In genomic region chr5:140387236-140387635, GRCm38 (mm10) we compare ENCODE assay signal across 18 mouse cellular contexts. TPM values are rescaled to one million over a fixed set of nuclear protein-coding genes. Genes with fewer than 3 reads are reported as not detected.
A peak's percentile ranks its signal among the peaks of the same experiment; 100 is the strongest.
DNase-seq lines count a peak whose midpoint lies in the region; ATAC-seq lines count a peak whose summit lies in the region.
"Had no signal": no experiment of that assay in that cellular context is flagged by ENCODE, and none has a peak within 500 bp of the region (broad histone marks: within the 10 kb centered on the region; RNA-seq: fewer than 3 reads in every experiment).

No protein-coding gene starts in this region.

- peak overlapping the region; percentile 67; the same call in 1 of the 2 replicates for H3K4me3 ChIP-seq in forebrain, embryonic 10.5 days
- no peak overlapping the region for H3K4me3 ChIP-seq in forebrain, embryonic 14.5 days (ENCODE audit: low read depth, low read length)
- H3K4me3 ChIP-seq: intestine, embryonic 15.5 days had no signal

- H3K27me3 ChIP-seq in forebrain, embryonic 10.5 days (ENCODE audit: poor library complexity, severe bottlenecking), result peaks cover 13% of the 10 kb centered on the region
- H3K27me3 ChIP-seq in forebrain, embryonic 14.5 days (replicated peaks; ENCODE audit: control insufficient read depth, insufficient read depth, low read length), result no peaks in the 10 kb centered on the region
- H3K27me3 ChIP-seq: intestine, embryonic 15.5 days had no signal

- 90% methylated on average over 7 of the region's 7 CpGs for WGBS in forebrain, embryonic 10.5 days
- WGBS in forebrain, embryonic 14.5 days, result 83% methylated on average over 7 of the region's 7 CpGs

- no peak overlapping the region for H3K4me2 ChIP-seq in forebrain, embryonic 14.5 days (ENCODE audit: low read length)

- H3K4me1 ChIP-seq in forebrain, embryonic 10.5 days, result peaks cover 54% of the 10 kb centered on the region
- peaks cover 10% of the 10 kb centered on the region for H3K4me1 ChIP-seq in forebrain, embryonic 14.5 days (ENCODE audit: control insufficient read depth, insufficient read depth, low read length)

- 0 out of 2 replicates have a peak, but pooled peaks cover 4% of the 10 kb centered on the region for H3K36me3 ChIP-seq in forebrain, embryonic 10.5 days (replicated peaks)
- H3K36me3 ChIP-seq in forebrain, embryonic 14.5 days (ENCODE audit: control insufficient read depth, insufficient read depth, low read length), result no peaks in the 10 kb centered on the region
- H3K36me3 ChIP-seq: intestine, embryonic 15.5 days; liver, embryonic 15.5 days had no signal

- no peak for DNase-seq in forebrain, embryonic 10.5 days (ENCODE audit: extremely low spot score, low spot score)
- no peak for DNase-seq in forebrain, embryonic 14.5 days (ENCODE audit: low spot score)
- peak; percentile 55 for DNase-seq in kidney, adult 9 months
- no peak for DNase-seq in kidney, postnatal 4 days
- peak; percentile 26 to 44 for DNase-seq in spleen, postnatal 36 days (ENCODE audit: low spot score in 2 of 2)
- no peak for DNase-seq in spleen, adult 12 weeks (ENCODE audit: low spot score)
- no peak for DNase-seq in layer of hippocampus, postnatal 10 days (ENCODE audit: low spot score in 2 of 2)
- DNase-seq: adrenal gland, postnatal 25 days; cerebellum, adult 11 months; heart, adult 18-20 months; heart, postnatal 36 days had no signal

- no peak for ATAC-seq in forebrain, embryonic 14.5 days
- ATAC-seq in CD4-positive, CD25-positive, alpha-beta regulatory T cell, adult 4 months, result no peak
- ATAC-seq: intestine, embryonic 15.5 days had no signal

- H3K27ac ChIP-seq in forebrain, embryonic 10.5 days, result no peak overlapping the region
- no peak overlapping the region for H3K27ac ChIP-seq in forebrain, embryonic 14.5 days (ENCODE audit: low read depth, low read length)
- H3K27ac ChIP-seq: intestine, embryonic 15.5 days; liver, embryonic 15.5 days had no signal

- no peak overlapping the region for H3K9ac ChIP-seq in forebrain, embryonic 14.5 days (ENCODE audit: low read length)
- H3K9ac ChIP-seq: intestine, embryonic 15.5 days; liver, embryonic 15.5 days had no signal

- H3K9me3 ChIP-seq in forebrain, embryonic 10.5 days, result no peaks in the 10 kb centered on the region
- H3K9me3 ChIP-seq in forebrain, embryonic 14.5 days (replicated peaks; ENCODE audit: control insufficient read depth, low read length), result no peaks in the 10 kb centered on the region
- H3K9me3 ChIP-seq: intestine, embryonic 15.5 days; liver, embryonic 15.5 days had no signal

RNA-seq across cellular contexts. Expression of gene Snx8, which starts 1.8 kb away (rescaled TPM):
- polyA plus RNA-seq in forebrain, embryonic 10.5 days (2016; fragmentation: Nextera tagmentation; extraction: Ambion mirVana), result 27.3 and 28.9 TPM in 2 replicates
- 7.9 and 9.4 TPM in 2 replicates for polyA plus RNA-seq in forebrain, embryonic 14.5 days (2014; fragmentation: Nextera tagmentation; extraction: Ambion mirVana)
- polyA plus RNA-seq in CD4-positive, CD25-positive, alpha-beta regulatory T cell, adult 4 months (2017; shearing (Covaris generic)), result 1 to 10 TPM in 1 of 2 experiments, under 1 TPM in 1; 0.30 to 6.1 TPM
- 10 to 100 TPM; 14.9 to 15.5 TPM for total RNA-seq in layer of hippocampus, postnatal 10 days (2021)

RNA-seq across cellular contexts. Expression of gene Eif3b, which starts 31.9 kb away (rescaled TPM):
- 155 and 165 TPM in 2 replicates for polyA plus RNA-seq in forebrain, embryonic 10.5 days (2016; fragmentation: Nextera tagmentation; extraction: Ambion mirVana)
- 97.8 and 107 TPM in 2 replicates for polyA plus RNA-seq in forebrain, embryonic 14.5 days (2014; fragmentation: Nextera tagmentation; extraction: Ambion mirVana)
- polyA plus RNA-seq in CD4-positive, CD25-positive, alpha-beta regulatory T cell, adult 4 months (2017; shearing (Covaris generic)), result 10 to 100 TPM; 17.8 to 25.9 TPM
- total RNA-seq in layer of hippocampus, postnatal 10 days (2021), result 100 to 1,000 TPM; 126 to 128 TPM

RNA-seq across cellular contexts. Expression of gene Mrm2, which starts 55.5 kb away (rescaled TPM):
- polyA plus RNA-seq in forebrain, embryonic 10.5 days (2016; fragmentation: Nextera tagmentation; extraction: Ambion mirVana), result 22.9 TPM in 2 replicates
- 24.5 and 28.3 TPM in 2 replicates for polyA plus RNA-seq in forebrain, embryonic 14.5 days (2014; fragmentation: Nextera tagmentation; extraction: Ambion mirVana)
- 10 to 100 TPM; 10.6 to 14.9 TPM for polyA plus RNA-seq in CD4-positive, CD25-positive, alpha-beta regulatory T cell, adult 4 months (2017; shearing (Covaris generic))
- total RNA-seq in layer of hippocampus, postnatal 10 days (2021), result 1 to 10 TPM; 8.4 to 9.4 TPM

RNA-seq across cellular contexts. Expression of gene Gm4869, which starts 58.2 kb away (rescaled TPM):
- polyA plus RNA-seq in forebrain, embryonic 10.5 days (2016; fragmentation: Nextera tagmentation; extraction: Ambion mirVana), result not detected in 2 replicates
- polyA plus RNA-seq in forebrain, embryonic 14.5 days (2014; fragmentation: Nextera tagmentation; extraction: Ambion mirVana), result not detected in 2 replicates
- polyA plus RNA-seq in CD4-positive, CD25-positive, alpha-beta regulatory T cell, adult 4 months (2017; shearing (Covaris generic)), result not detected
- total RNA-seq in layer of hippocampus, postnatal 10 days (2021), result not detected
- total RNA-seq: heart, adult 18-20 months; heart, postnatal 36 days; left cerebral cortex, adult 8-10 months; megakaryocyte progenitor cell, adult 5-6 weeks had no signal
- polyA plus RNA-seq: erythroblast, embryonic 14.5 days; intestine, embryonic 15.5 days; liver, embryonic 15.5 days; small intestine, adult 2 months had no signal

Comparison
In these comparisons a context has a peak if more than half of its experiments do, and no peak if none do; other contexts are left out.
1. DNase-seq: peak in kidney, adult 9 months (single experiment) and spleen, postnatal 36 days (2 of 2); none in forebrain, embryonic 10.5 days (single experiment), forebrain, embryonic 14.5 days (single experiment), kidney, postnatal 4 days (0 of 2), spleen, adult 12 weeks (single experiment) and layer of hippocampus, postnatal 10 days (0 of 2).